Mouse (Mus musculus) liver, embryonic 14.5 days (tissue): ENCODE measurements at regions not wholly inside any gene's neighbourhood (a gene's known extent, or its start where the extent isn't known, plus 50 kb on each side); places are given as distances from the start of the nearest gene placed in this dataset.

ENCODE experiments used
- ATAC-seq: fragments of 200-750 bp; cut with Nextera tagmentation; 2 replicates; pipeline ENCODE4 v1.8.0; 2017; ENCODE audit warnings: moderate number of reproducible peaks, mild to moderate bottlenecking, moderate library complexity; ENCODE audit not compliant: insufficient read depth
- DNase-seq, 3 experiments: peaks; one replicate each; pipeline ENCODE4 v3.0.0-alpha.2; 2012 to 2013; ENCODE audit warnings: low read depth in 3 of 3, low spot score in 3 of 3
- H3K27ac ChIP-seq: fragments of 300-500 bp; sonication (generic); 2 replicates; pipeline ENCODE4 v1.5.1; 2014; ENCODE audit warnings: moderate library complexity, mild to moderate bottlenecking, control low read depth, inconsistent platforms
- H3K27me3 ChIP-seq: fragments of 300-500 bp; sonication (generic); 2 replicates; pipeline ENCODE4 v1.6.1; 2014; ENCODE audit warnings: mild to moderate bottlenecking, low read length, moderate library complexity; ENCODE audit not compliant: control insufficient read depth, insufficient read depth
- H3K36me3 ChIP-seq: fragments of 300-500 bp; sonication (generic); replicated peaks from 2 replicates; pipeline ENCODE4 v1.6.1; 2014; ENCODE audit warnings: low read depth; ENCODE audit not compliant: control insufficient read depth, insufficient read depth
- H3K4me1 ChIP-seq, 2 experiments: fragments of 200-500 bp in 1 of 2; fragments of 300-500 bp in 1 of 2; sonication (generic) in 1 of 2; replicated peaks; 2 replicates each; pipeline ENCODE4 v1.6.1; 2012 to 2014; ENCODE audit warnings: antibody characterized with exemption in 1 of 2, inconsistent platforms in 1 of 2, low read length in 1 of 2; ENCODE audit not compliant: control insufficient read depth in 2 of 2, insufficient read depth in 2 of 2
- H3K4me2 ChIP-seq: fragments of 300-500 bp; sonication (generic); 2 replicates; pipeline ENCODE4 v1.6.1; 2014; ENCODE audit warnings: low read depth, mild to moderate bottlenecking, control low read depth, moderate library complexity
- H3K4me3 ChIP-seq, 2 experiments: fragments of 200-500 bp in 1 of 2; fragments of 300-500 bp in 1 of 2; sonication (generic) in 1 of 2; 2 replicates each; pipeline ENCODE4 v1.5.1; 2012 to 2014; ENCODE audit warnings: low read depth in 2 of 2, low read length in 2 of 2, mild to moderate bottlenecking in 2 of 2, control low read depth in 1 of 2, inconsistent platforms in 1 of 2, moderate library complexity in 1 of 2; ENCODE audit not compliant: insufficient read depth in 1 of 2
- H3K9ac ChIP-seq: fragments of 300-500 bp; sonication (generic); replicated peaks from 2 replicates; pipeline ENCODE4 v1.6.1; 2014; ENCODE audit warnings: mild to moderate bottlenecking, control low read depth, moderate library complexity
- H3K9me3 ChIP-seq: fragments of 300-500 bp; sonication (generic); 2 replicates; pipeline ENCODE4 v1.6.1; 2016; ENCODE audit warnings: low read length, mixed read lengths; ENCODE audit not compliant: control insufficient read depth
- CTCF ChIP-seq: IDR thresholded peaks from 2 replicates; pipeline ENCODE4 v1.5.1; 2016; ENCODE audit warnings: antibody characterized with exemption, low read depth, control low read depth
- EP300 ChIP-seq: IDR thresholded peaks from 2 replicates; pipeline ENCODE4 v1.6.1; 2016; ENCODE audit warnings: antibody characterized with exemption, low read depth
- WGBS: fragments of 180-500 bp; shearing (Covaris S2); extraction: QIAGEN DNeasy Blood & Tissue Kit; methylation state at CpG from one replicate; pipeline ENCODE4 v1.1.7; 2014; ENCODE audit not compliant: insufficient replicate concordance; 5-methylcytosine and 5-hydroxymethylcytosine counted together

GRCm38 (mm10) chr14:24960082-24960482 lies 473.2 kb downstream of the Rps24 start:
- H3K27me3 ChIP-seq: no peaks in the 10 kb centered on the region
- 56% methylated on average over 5 of the region's 5 CpGs for WGBS
- H3K4me1 ChIP-seq: no peaks in the 10 kb centered on the region
- DNase-seq (no peak), ATAC-seq (no peak)
- TF ChIP-seq EP300: no peak
- no peak for TF ChIP-seq CTCF
- no peak overlapping the region for H3K9ac ChIP-seq
- H3K9me3 ChIP-seq: no peaks in the 10 kb centered on the region
- H3K36me3 ChIP-seq: no peaks in the 10 kb centered on the region
- H3K4me2 ChIP-seq: no peak overlapping the region
- H3K4me3 ChIP-seq: no peak overlapping the region
- no peak overlapping the region for H3K27ac ChIP-seq

- 44% methylated on average over 3 of the region's 3 CpGs for WGBS
Observed at GRCm38 (mm10) chr14:24960875-24961274, 473.9 kb downstream of the Rps24 start.

GRCm38 (mm10) chr14:24961721-24962120 lies 474.8 kb downstream of the Rps24 start:
- Histone ChIP-seq H3K9ac (no peak overlapping the region), H3K4me3 (no peak overlapping the region), H3K36me3 (no peaks in the 10 kb centered on the region), H3K27me3 (no peaks in the 10 kb centered on the region), H3K4me2 (no peak overlapping the region), H3K27ac (no peak overlapping the region), H3K4me1 (no peaks in the 10 kb centered on the region), H3K9me3 (no peaks in the 10 kb centered on the region)
- ATAC-seq (no peak), DNase-seq (no peak)
- TF ChIP-seq EP300 (no peak), CTCF (no peak)
- WGBS: 60% methylated on average over 2 of the region's 3 CpGs

More at GRCm38 (mm10) chr14:24960875-24961274, 473.9 kb downstream of the Rps24 start:
- H3K27ac ChIP-seq: no peak overlapping the region
- H3K9me3 ChIP-seq: no peaks in the 10 kb centered on the region
- no peak for ATAC-seq
- H3K9ac ChIP-seq: no peak overlapping the region
- H3K27me3 ChIP-seq: no peaks in the 10 kb centered on the region
- no peaks in the 10 kb centered on the region for H3K36me3 ChIP-seq
- DNase-seq: no peak
- no peaks in the 10 kb centered on the region for H3K4me1 ChIP-seq
- no peak overlapping the region for H3K4me3 ChIP-seq
- TF ChIP-seq CTCF (no peak), EP300 (no peak)
- H3K4me2 ChIP-seq: no peak overlapping the region

GRCm38 (mm10) chr14:24969584-24969983 lies 482.7 kb downstream of the Rps24 start:
- no peak overlapping the region for H3K4me3 ChIP-seq
- H3K9me3 ChIP-seq: no peaks in the 10 kb centered on the region
- WGBS: 48% methylated on average over 2 of the region's 2 CpGs
- H3K27me3 ChIP-seq: no peaks in the 10 kb centered on the region
- no peak overlapping the region for H3K27ac ChIP-seq
- ATAC-seq (no peak), DNase-seq (no peak)
- no peaks in the 10 kb centered on the region for H3K36me3 ChIP-seq
- H3K4me1 ChIP-seq: no peaks in the 10 kb centered on the region
- TF ChIP-seq CTCF: no peak
- no peak for TF ChIP-seq EP300
- H3K4me2 ChIP-seq: no peak overlapping the region
- H3K9ac ChIP-seq: no peak overlapping the region

GRCm38 (mm10) chr14:24972357-24972756 lies 485.4 kb downstream of the Rps24 start:
- Histone ChIP-seq H3K9me3 (no peaks in the 10 kb centered on the region), H3K9ac (no peak overlapping the region), H3K27ac (no peak overlapping the region), H3K4me1 (no peaks in the 10 kb centered on the region), H3K4me2 (no peak overlapping the region), H3K4me3 (no peak overlapping the region), H3K36me3 (no peaks in the 10 kb centered on the region), H3K27me3 (no peaks in the 10 kb centered on the region)
- TF ChIP-seq EP300 (no peak), CTCF (no peak)
- no peak for DNase-seq
- 73% methylated on average over 7 of the region's 7 CpGs for WGBS
- ATAC-seq: no peak
